Mouse (Mus musculus): ENCODE data around the gene Psmb7.

GRCm38 (mm10) chr2:38594874-38595273, 49.0 kb downstream of the Psmb7 start:
- TF ChIP-seq POLR2A (IDR thresholded peaks at IDR 0.05; ENCODE audit: control insufficient read depth, extremely low read depth, insufficient read depth, low read length, poor library complexity) (no peak), CTCF (IDR thresholded peaks at IDR 0.05; ENCODE audit: borderline replicate concordance, control insufficient read depth, extremely low read depth, insufficient read depth, low read length, poor library complexity) (no peak)

Data from thymus, adult 2 months (tissue).